Mouse (Mus musculus) liver, postnatal 0 days (tissue): ENCODE measurements at regions not wholly inside any gene's neighbourhood (a gene's known extent, or its start where the extent isn't known, plus 50 kb on each side); places are given as distances from the start of the nearest gene placed in this dataset.

ENCODE experiments used
- ATAC-seq: fragments of 200-750 bp; cut with Nextera tagmentation; 2 replicates; pipeline ENCODE4 v1.8.0; 2017; ENCODE audit warnings: mild to moderate bottlenecking, moderate library complexity
- DNase-seq: peaks from one replicate; pipeline ENCODE4 v3.0.0-alpha.2; 2016
- H3K27ac ChIP-seq: fragments of 300-500 bp; sonication (generic); 2 replicates; pipeline ENCODE4 v1.5.1; 2014; ENCODE audit warnings: antibody characterized with exemption, moderate library complexity, mild to moderate bottlenecking, low read depth
- H3K27me3 ChIP-seq: fragments of 300-500 bp; sonication (generic); 2 replicates; pipeline ENCODE4 v1.6.1; 2014; ENCODE audit warnings: low read length, control low read depth, mixed read lengths; ENCODE audit not compliant: insufficient read depth
- H3K36me3 ChIP-seq: fragments of 300-500 bp; sonication (generic); replicated peaks from 2 replicates; pipeline ENCODE4 v1.6.1; 2014; ENCODE audit warnings: mild to moderate bottlenecking, control low read depth, low read length, moderate library complexity, mixed read lengths; ENCODE audit not compliant: insufficient read depth
- H3K4me1 ChIP-seq: fragments of 300-500 bp; sonication (generic); 2 replicates; pipeline ENCODE4 v1.6.1; 2014; ENCODE audit warnings: antibody characterized with exemption, mild to moderate bottlenecking, control low read depth; ENCODE audit not compliant: insufficient read depth
- H3K4me2 ChIP-seq: fragments of 300-500 bp; sonication (generic); 2 replicates; pipeline ENCODE4 v1.6.1; 2014; ENCODE audit warnings: low read depth, mild to moderate bottlenecking, low read length, moderate library complexity, mixed read lengths
- H3K4me3 ChIP-seq: fragments of 300-500 bp; sonication (generic); 2 replicates; pipeline ENCODE4 v1.5.1; 2014; ENCODE audit warnings: low read depth, low read length
- H3K9ac ChIP-seq: fragments of 300-500 bp; sonication (generic); replicated peaks from 2 replicates; pipeline ENCODE4 v1.6.1; 2014; ENCODE audit warnings: mild to moderate bottlenecking, moderate library complexity
- H3K9me3 ChIP-seq: fragments of 300-500 bp; sonication (generic); 2 replicates; pipeline ENCODE4 v1.6.1; 2016; ENCODE audit warnings: mild to moderate bottlenecking, control low read depth, low read length, mixed read lengths
- CTCF ChIP-seq: sonication (generic); IDR thresholded peaks from 2 replicates; pipeline ENCODE4 v1.5.1; 2016; ENCODE audit warnings: antibody characterized with exemption, low read depth
- EP300 ChIP-seq: IDR thresholded peaks from 2 replicates; pipeline ENCODE4 v1.6.1; 2016; ENCODE audit warnings: antibody characterized with exemption, low read depth, mild to moderate bottlenecking
- WGBS: fragments of 180-500 bp; shearing (Covaris S2); extraction: QIAGEN DNeasy Blood & Tissue Kit; methylation state at CpG from one replicate; pipeline ENCODE4 v1.1.7; 2014; ENCODE audit not compliant: insufficient replicate concordance; 5-methylcytosine and 5-hydroxymethylcytosine counted together

DNA sequence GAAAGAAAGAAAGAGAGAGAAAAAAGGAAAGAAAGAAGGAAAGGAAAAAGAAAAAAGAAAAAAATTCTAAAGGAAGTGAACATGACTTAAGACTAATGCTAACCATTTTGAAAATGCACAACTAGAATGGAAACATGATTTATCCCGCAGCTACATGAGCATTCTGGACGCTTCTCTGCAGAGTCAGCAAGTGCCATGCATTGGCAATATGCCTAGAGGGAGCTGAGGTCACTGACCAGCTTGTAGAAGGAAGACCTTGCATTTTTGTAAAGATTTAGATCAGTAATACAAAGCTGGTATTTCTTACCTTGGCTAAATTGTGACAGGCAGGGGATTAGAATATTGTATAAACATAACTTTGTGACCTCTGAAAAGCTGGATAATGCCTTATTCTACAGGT lies 461.2 kb upstream of the Tenm2 start:
- WGBS = 54% methylated on average over 2 of the region's 2 CpGs
- Histone ChIP-seq H3K9me3 (no peaks in the 10 kb centered on the region), H3K9ac (no peak overlapping the region), H3K36me3 (no peaks in the 10 kb centered on the region), H3K27me3 (no peaks in the 10 kb centered on the region), H3K4me2 (no peak overlapping the region), H3K4me3 (no peak overlapping the region), H3K4me1 (no peaks in the 10 kb centered on the region), H3K27ac (no peak overlapping the region)
- TF ChIP-seq EP300 = no peak
- no peak for TF ChIP-seq CTCF
- no peak for DNase-seq
- no peak for ATAC-seq

DNA sequence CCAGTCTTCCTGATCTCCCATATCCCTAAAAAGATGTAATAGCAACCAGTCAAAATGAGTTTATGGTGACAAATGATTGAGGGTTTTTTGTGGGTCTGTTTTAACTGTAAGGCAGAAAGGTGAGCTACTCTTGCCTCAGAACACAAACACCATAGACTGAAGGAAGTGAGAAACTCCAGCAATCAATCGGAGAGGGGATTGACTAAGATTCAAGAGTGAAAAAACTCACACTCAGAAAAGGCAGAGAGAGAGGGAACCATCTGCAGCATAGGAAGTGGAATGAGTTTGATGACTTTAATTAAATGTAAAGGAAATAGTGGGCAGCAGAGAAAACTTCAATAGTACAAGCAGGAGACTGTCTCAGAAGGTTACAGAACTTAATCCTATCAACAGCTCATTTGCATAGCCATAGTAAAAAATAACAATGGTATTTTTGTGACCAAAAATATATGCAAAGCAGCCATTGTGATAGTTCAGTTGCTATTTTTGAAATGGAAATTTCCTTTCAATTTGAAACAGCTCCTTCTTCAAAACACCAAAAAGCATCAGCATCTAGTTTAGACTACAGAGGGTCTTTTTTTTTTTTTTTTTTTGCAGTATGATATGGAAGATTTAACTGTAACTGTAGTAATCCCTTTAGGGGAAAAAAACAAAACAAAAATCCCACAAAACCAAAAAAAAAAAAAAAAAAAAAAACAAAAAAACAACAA lies 442.9 kb upstream of the Tenm2 start:
- Histone ChIP-seq H3K9ac (no peak overlapping the region), H3K4me1 (no peaks in the 10 kb centered on the region), H3K27ac (no peak overlapping the region), H3K4me3 (no peak overlapping the region), H3K4me2 (no peak overlapping the region), H3K36me3 (no peaks in the 10 kb centered on the region), H3K27me3 (no peaks in the 10 kb centered on the region), H3K9me3 (no peaks in the 10 kb centered on the region)
- TF ChIP-seq CTCF = no peak
- TF ChIP-seq EP300 = no peak
- 50% methylated on average over 1 of the region's 1 CpGs for WGBS
- ATAC-seq (no peak), DNase-seq (no peak)

DNA sequence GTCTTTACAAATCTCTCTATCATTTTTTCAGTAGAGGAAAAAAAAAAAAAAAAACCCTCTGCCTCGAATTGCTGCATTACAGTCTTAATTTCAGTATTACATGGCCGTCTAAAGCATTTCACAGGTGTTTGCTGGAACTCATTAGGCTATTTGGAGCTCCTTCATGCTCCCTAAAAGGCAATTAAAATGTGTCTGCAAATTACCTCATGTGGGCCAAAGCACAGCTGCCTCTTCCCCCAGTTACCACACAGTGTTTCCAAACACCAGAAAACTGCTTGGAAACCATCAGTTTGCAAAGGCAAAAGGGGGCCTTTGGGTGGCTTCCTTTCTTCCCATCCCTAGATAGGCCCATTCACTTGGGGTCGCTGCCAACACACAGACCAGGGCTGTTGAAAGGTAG lies 435.6 kb upstream of the Tenm2 start:
- H3K9me3 ChIP-seq = no peaks in the 10 kb centered on the region
- H3K27me3 ChIP-seq = no peaks in the 10 kb centered on the region
- WGBS = 50% methylated on average over 3 of the region's 3 CpGs
- ATAC-seq (no peak), DNase-seq (no peak)
- H3K27ac ChIP-seq = no peak overlapping the region
- H3K36me3 ChIP-seq = no peaks in the 10 kb centered on the region
- no peak overlapping the region for H3K4me3 ChIP-seq
- H3K4me1 ChIP-seq = no peaks in the 10 kb centered on the region
- H3K4me2 ChIP-seq = no peak overlapping the region
- H3K9ac ChIP-seq = no peak overlapping the region
- no peak for TF ChIP-seq EP300
- no peak for TF ChIP-seq CTCF

DNA sequence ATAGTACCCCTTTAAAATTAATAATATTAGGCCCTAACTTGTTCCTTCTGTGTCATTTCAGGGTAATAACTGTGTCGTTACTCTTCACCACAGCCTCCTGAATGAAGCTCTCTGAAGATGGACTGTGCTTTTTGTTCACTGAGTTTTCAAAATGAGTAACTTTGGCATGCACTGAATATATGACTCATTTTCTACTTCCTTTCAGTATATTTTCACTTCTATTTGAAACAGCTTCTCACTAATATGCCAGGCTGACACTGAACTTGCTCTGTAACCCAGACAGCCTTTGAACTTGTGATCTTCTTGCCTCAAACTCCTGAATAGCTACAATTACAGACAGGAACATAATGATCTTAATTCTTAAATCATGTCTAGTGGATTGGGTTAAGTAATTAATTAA lies 431.2 kb upstream of the Tenm2 start:
- no peaks in the 10 kb centered on the region for H3K36me3 ChIP-seq
- no peak for ATAC-seq
- no peak for DNase-seq
- H3K27me3 ChIP-seq = no peaks in the 10 kb centered on the region
- 61% methylated on average over 1 of the region's 1 CpGs for WGBS
- H3K4me1 ChIP-seq = no peaks in the 10 kb centered on the region
- H3K4me3 ChIP-seq = no peak overlapping the region
- H3K27ac ChIP-seq = no peak overlapping the region
- no peak overlapping the region for H3K9ac ChIP-seq
- TF ChIP-seq EP300 (no peak), CTCF (no peak)
- no peaks in the 10 kb centered on the region for H3K9me3 ChIP-seq
- no peak overlapping the region for H3K4me2 ChIP-seq

DNA sequence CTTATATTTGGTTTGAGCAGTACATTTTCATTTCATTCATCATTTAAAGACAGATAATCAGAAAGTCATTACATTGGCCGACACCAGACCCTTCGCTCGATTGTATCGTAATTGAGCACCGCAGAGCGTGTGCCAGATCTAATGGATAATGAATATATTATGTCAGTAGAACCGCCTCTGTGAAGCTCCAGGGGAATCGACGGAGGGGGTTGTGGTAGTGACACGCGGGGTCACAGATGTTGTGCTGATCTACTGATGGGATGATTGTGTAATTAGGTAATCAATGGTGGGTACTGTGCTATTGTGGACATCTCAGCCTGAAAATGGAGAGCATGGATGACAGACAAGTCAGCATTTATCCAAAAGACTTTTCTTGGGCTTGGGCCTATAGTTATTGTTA lies 414.3 kb upstream of the Tenm2 start:
- WGBS = 88% methylated on average over 11 of the region's 11 CpGs

DNA sequence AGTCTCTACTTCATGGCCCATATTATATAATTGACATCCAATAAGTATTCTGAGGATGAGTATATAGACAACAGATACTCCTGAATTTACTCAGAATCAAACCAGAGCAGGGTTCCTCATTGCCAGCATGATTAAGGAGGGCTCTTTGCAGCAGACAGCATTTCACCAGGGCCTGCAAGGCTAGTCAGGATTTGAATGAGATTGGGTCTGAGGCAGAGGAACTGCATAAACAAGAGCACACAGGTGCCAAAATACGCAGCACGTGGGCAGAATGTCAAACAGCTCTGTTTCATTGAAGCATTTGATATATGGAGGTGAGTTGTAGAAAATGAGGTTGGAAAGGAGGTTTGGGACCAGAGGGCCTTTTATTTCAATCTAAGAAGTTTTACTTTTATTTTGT lies 387.5 kb upstream of the Tenm2 start:
- TF ChIP-seq CTCF = no peak
- no peak for TF ChIP-seq EP300
- DNase-seq (no peak), ATAC-seq (no peak)
- H3K27ac ChIP-seq = no peak overlapping the region
- H3K4me3 ChIP-seq = no peak overlapping the region
- no peaks in the 10 kb centered on the region for H3K27me3 ChIP-seq
- WGBS = 65% methylated on average over 2 of the region's 2 CpGs
- no peaks in the 10 kb centered on the region for H3K36me3 ChIP-seq
- no peak overlapping the region for H3K4me2 ChIP-seq
- H3K9ac ChIP-seq = no peak overlapping the region
- no peaks in the 10 kb centered on the region for H3K9me3 ChIP-seq
- H3K4me1 ChIP-seq = no peaks in the 10 kb centered on the region

More for the DNA sequence above, 414.3 kb upstream of the Tenm2 start:
- Histone ChIP-seq H3K4me2 (no peak overlapping the region), H3K4me1 (no peaks in the 10 kb centered on the region), H3K4me3 (no peak overlapping the region), H3K9ac (no peak overlapping the region), H3K9me3 (no peaks in the 10 kb centered on the region), H3K27ac (no peak overlapping the region), H3K27me3 (no peaks in the 10 kb centered on the region), H3K36me3 (no peaks in the 10 kb centered on the region)
- DNase-seq = no peak
- TF ChIP-seq EP300 (no peak), CTCF (no peak)
- ATAC-seq = no peak
